Mouse (Mus musculus) liver, embryonic 14.5 days (tissue): ENCODE measurements around the gene Hpn.

Experiments used
- CTCF ChIP-seq: IDR thresholded peaks from 2 replicates; pipeline ENCODE4 v1.5.1; 2016; ENCODE audit warnings: antibody characterized with exemption, low read depth, control low read depth
- EP300 ChIP-seq: IDR thresholded peaks from 2 replicates; pipeline ENCODE4 v1.6.1; 2016; ENCODE audit warnings: antibody characterized with exemption, low read depth

GRCm38 (mm10) chr7:31060621-31061010 lies 54.5 kb downstream of the Hpn start:
- TF ChIP-seq CTCF: no peak
- no peak for TF ChIP-seq EP300
